ENCODE assay signal across 8 mouse cellular contexts in the genomic region with DNA sequence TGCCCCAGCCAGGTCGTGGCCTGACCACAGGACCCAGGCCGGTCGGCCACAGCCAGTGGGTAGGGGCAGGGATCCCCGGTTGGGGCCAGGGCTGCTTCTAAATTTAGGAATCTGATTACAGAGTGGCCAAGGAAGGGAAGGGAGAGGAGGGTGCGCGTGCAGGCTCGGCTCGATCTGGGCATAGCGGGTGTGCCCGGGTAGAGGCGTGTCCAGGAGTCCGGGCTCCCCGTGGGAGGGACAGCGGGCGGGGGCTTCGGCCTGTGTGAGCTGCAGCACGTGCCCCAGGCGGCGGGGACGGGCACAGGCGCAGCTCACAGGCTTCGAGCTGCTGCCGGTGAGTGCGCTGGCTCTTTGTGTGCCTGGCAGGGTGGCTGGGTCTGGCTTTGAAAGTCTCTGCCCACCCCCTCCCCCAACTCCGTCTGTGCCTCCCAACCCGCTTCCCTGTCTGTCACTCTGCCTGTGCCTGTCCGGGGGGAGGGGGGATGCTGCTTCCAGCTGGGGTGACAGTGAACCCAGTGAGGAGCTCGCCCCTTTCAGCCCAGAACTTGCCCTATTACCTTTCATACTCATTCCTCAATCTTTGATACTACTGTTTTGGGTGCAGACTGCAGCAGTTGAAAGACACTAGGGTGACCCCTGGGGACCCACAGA. TPM values are rescaled to one million over a fixed set of nuclear protein-coding genes. Genes with fewer than 3 reads are reported as not detected.
DNase-seq lines count a peak whose midpoint lies in the region; ATAC-seq and TF ChIP-seq lines count a peak whose summit lies in the region.

A gene (plus strand): TSS at position 235 of the 651 bp plus-strand sequence.

- H3K4me2 ChIP-seq in liver, embryonic 11.5 days, result peak within 1 kb of the TSS; percentile 80
- H3K4me2 ChIP-seq in myocyte (ENCODE audit: low read depth), result peak within 1 kb of the TSS; percentile 98

- peaks cover 25% of the 10 kb centered on the region for H3K4me1 ChIP-seq in spleen, adult 2 months (ENCODE audit: control insufficient read depth, insufficient read depth, insufficient read length)
- H3K4me1 ChIP-seq in kidney, adult 2 months (ENCODE audit: control insufficient read depth, insufficient read depth, low read length), result peaks cover 6% of the 10 kb centered on the region; the same call in 1 of the 2 replicates
- H3K4me1 ChIP-seq in liver, embryonic 11.5 days (replicated peaks; ENCODE audit: control insufficient read depth, insufficient read depth, low read length), result peaks cover 40% of the 10 kb centered on the region

- H3K27me3 ChIP-seq in spleen, adult 2 months (ENCODE audit: control insufficient read depth, insufficient read depth, low read length), result no peaks in the 10 kb centered on the region; the same call in 1 of the 2 replicates
- H3K27me3 ChIP-seq in kidney, adult 2 months (replicated peaks; ENCODE audit: control insufficient read depth, insufficient read depth, low read length), result no peaks in the 10 kb centered on the region
- H3K27me3 ChIP-seq in liver, embryonic 11.5 days (replicated peaks; ENCODE audit: control insufficient read depth, insufficient read depth, low read length), result no peaks in the 10 kb centered on the region
- no peaks in the 10 kb centered on the region for H3K27me3 ChIP-seq in myocyte (ENCODE audit: control insufficient read depth, insufficient read depth, insufficient read length)

- no peak for TF ChIP-seq CTCF in spleen, adult 2 months (IDR thresholded peaks at IDR 0.05; ENCODE audit: extremely low read depth, insufficient read depth, insufficient read length, insufficient replicate concordance)
- no peak for TF ChIP-seq CTCF in kidney, adult 2 months (conservative IDR thresholded peaks at IDR 0.05; ENCODE audit: insufficient read depth, insufficient read length, low read depth, low read length)

- H3K36me3 ChIP-seq in spleen, adult 2 months (ENCODE audit: control insufficient read depth, insufficient read depth, low read length), result no peaks in the 10 kb centered on the region
- no peaks in the 10 kb centered on the region for H3K36me3 ChIP-seq in kidney, adult 2 months (ENCODE audit: control insufficient read depth, insufficient read depth, low read length)
- peaks cover 4% of the 10 kb centered on the region; the same call in 1 of the 2 replicates for H3K36me3 ChIP-seq in liver, embryonic 11.5 days (ENCODE audit: control insufficient read depth, insufficient read depth, low read length)
- H3K36me3 ChIP-seq in myocyte (ENCODE audit: control insufficient read depth, insufficient read depth), result no peaks in the 10 kb centered on the region

- no peak for ATAC-seq in liver, embryonic 11.5 days (replicated peaks; ENCODE audit: low FRiP score)

- H3K9me3 ChIP-seq in liver, embryonic 11.5 days (ENCODE audit: control insufficient read depth, low read length), result no peaks in the 10 kb centered on the region

- H3K79me2 ChIP-seq in myocyte (ENCODE audit: control insufficient read depth, insufficient read depth), result peaks cover 6% of the 10 kb centered on the region

- TF ChIP-seq POLR2A in spleen, adult 2 months (IDR thresholded peaks at IDR 0.05; ENCODE audit: low read depth, low read length), result no peak
- TF ChIP-seq POLR2A in kidney, adult 2 months (IDR thresholded peaks at IDR 0.05; ENCODE audit: low read depth, low read length), result no peak
- TF ChIP-seq POLR2A in myocyte (IDR thresholded peaks at IDR 0.05; ENCODE audit: insufficient read length, low read depth), result peak; percentile 91

- H3K27ac ChIP-seq in spleen, adult 2 months (ENCODE audit: insufficient read depth, low read length), result no peak within 1 kb of the TSS
- H3K27ac ChIP-seq in kidney, adult 2 months (ENCODE audit: insufficient read depth, low read depth, low read length), result no peak within 1 kb of the TSS; the same call in 1 of the 2 replicates
- peak within 1 kb of the TSS; percentile 86 for H3K27ac ChIP-seq in liver, embryonic 11.5 days (ENCODE audit: low read depth, low read length)

- H3ac ChIP-seq in myocyte (ENCODE audit: control insufficient read depth, insufficient read length), result peak within 1 kb of the TSS; percentile 67

- H3K4me3 ChIP-seq in spleen, adult 2 months (ENCODE audit: extremely low read depth, insufficient read depth, insufficient read length), result peak within 1 kb of the TSS; percentile 71
- peak within 1 kb of the TSS; percentile 70 for H3K4me3 ChIP-seq in kidney, adult 2 months (ENCODE audit: insufficient read depth, low read depth, low read length)
- peak within 1 kb of the TSS; percentile 61 for H3K4me3 ChIP-seq in liver, embryonic 11.5 days (ENCODE audit: low read depth, low read length)
- peak within 1 kb of the TSS; percentile 52 for H3K4me3 ChIP-seq in myocyte

- H3K9ac ChIP-seq in liver, embryonic 11.5 days (ENCODE audit: low read depth, low read length), result peak within 1 kb of the TSS; percentile 71

- DNase-seq in spleen, adult 2 months (ENCODE audit: low read depth in 1 of 2, low spot score in 2 of 2), result no peak
- no peak for DNase-seq in spleen, postnatal 14 days (ENCODE audit: low spot score in 2 of 2)
- DNase-seq in embryo, embryonic 9.5 days (ENCODE audit: extremely low spot score), result peak; percentile 86
- DNase-seq in heart, adult 8-10 months (ENCODE audit: low spot score), result peak; percentile 80
- DNase-seq in kidney, adult 2 months, result peak; percentile 80
- DNase-seq in liver, embryonic 11.5 days (ENCODE audit: low spot score), result peak; percentile 70
- DNase-seq in thymus, postnatal 25 days, result peak; percentile 50

- 4% methylated on average over 27 of the region's 28 CpGs for WGBS in spleen, adult 2 months
- 13% methylated on average over 28 of the region's 28 CpGs for WGBS in kidney, adult 2 months
- 1% methylated on average over 28 of the region's 28 CpGs for WGBS in liver, embryonic 11.5 days

TF ChIP-seq in myocyte, 11 proteins besides CTCF, POLR2A, EP300 and RAD21:
- TF ChIP-seq TCF3 (IDR thresholded peaks at IDR 0.05; ENCODE audit: insufficient read length, low read depth) (no peak), MYOG (IDR thresholded peaks at IDR 0.05; ENCODE audit: control insufficient read depth in 1 of 3, insufficient read depth in 1 of 3, insufficient read length in 2 of 3, low read depth in 2 of 3) (peak in 2 of 3 experiments; percentile 41 to 44), POLR2AphosphoS2 (IDR thresholded peaks at IDR 0.05; ENCODE audit: insufficient read length, low read depth) (peak; percentile 95), E2F4 (IDR thresholded peaks at IDR 0.05; ENCODE audit: insufficient read depth) (no peak), REST (IDR thresholded peaks at IDR 0.05; ENCODE audit: insufficient read depth, insufficient read length) (no peak), MYOD1 (IDR thresholded peaks at IDR 0.05; ENCODE audit: control insufficient read depth in 1 of 3, insufficient read length in 2 of 3, low read depth in 2 of 3) (peak in 2 of 3 experiments; percentile 3 to 64), MAX (IDR thresholded peaks at IDR 0.05; ENCODE audit: low read depth) (no peak), SRF (IDR thresholded peaks at IDR 0.05; ENCODE audit: control insufficient read depth, insufficient read length, low read depth) (no peak), CEBPB (IDR thresholded peaks at IDR 0.05; ENCODE audit: insufficient read depth, poor library complexity, severe bottlenecking) (no peak), TCF12 (IDR thresholded peaks at IDR 0.05; ENCODE audit: insufficient read depth, poor library complexity, severe bottlenecking) (no peak), USF1 (IDR thresholded peaks at IDR 0.05; ENCODE audit: low read depth) (peak; percentile 41)
TF ChIP-seq in myocyte: peak in this region for 4.

RNA-seq across cellular contexts. Expression of the gene that starts here (rescaled TPM):
- 1.8 and 3.5 TPM in 2 replicates for polyA plus RNA-seq in spleen, adult 2 months (2012; rRNA removed)
- 10 to 100 TPM in 1 of 4 experiments, 1 to 10 TPM in 3; 5.5 to 12.7 (median 7.3) TPM for total RNA-seq in heart, adult 8-10 months (2022)
- 1.5 and 1.8 TPM in 2 replicates for polyA plus RNA-seq in kidney, adult 2 months (2012; rRNA removed)
- polyA plus RNA-seq in liver, embryonic 11.5 days (2014; fragmentation: Nextera tagmentation; extraction: Ambion mirVana), result 7.5 and 8.7 TPM in 2 replicates
- polyA plus RNA-seq in myocyte (2012; fragmentation: generic; extraction: Trizol), result 34.1 TPM

Comparison
In these comparisons a context has a peak if more than half of its experiments do, and no peak if none do; other contexts are left out.
1. DNase-seq: peak in embryo, embryonic 9.5 days (single experiment), heart, adult 8-10 months (single experiment), kidney, adult 2 months (single experiment), liver, embryonic 11.5 days (single experiment) and thymus, postnatal 25 days (single experiment); none in spleen, adult 2 months (0 of 2) and spleen, postnatal 14 days (0 of 2).
2. Peak in every context shown above with its lines, with median percentiles within 50 percentile points of each other: H3K4me3 ChIP-seq.